Comparison of ENCODE assay signal across 22 mouse cellular contexts in the genomic region with DNA sequence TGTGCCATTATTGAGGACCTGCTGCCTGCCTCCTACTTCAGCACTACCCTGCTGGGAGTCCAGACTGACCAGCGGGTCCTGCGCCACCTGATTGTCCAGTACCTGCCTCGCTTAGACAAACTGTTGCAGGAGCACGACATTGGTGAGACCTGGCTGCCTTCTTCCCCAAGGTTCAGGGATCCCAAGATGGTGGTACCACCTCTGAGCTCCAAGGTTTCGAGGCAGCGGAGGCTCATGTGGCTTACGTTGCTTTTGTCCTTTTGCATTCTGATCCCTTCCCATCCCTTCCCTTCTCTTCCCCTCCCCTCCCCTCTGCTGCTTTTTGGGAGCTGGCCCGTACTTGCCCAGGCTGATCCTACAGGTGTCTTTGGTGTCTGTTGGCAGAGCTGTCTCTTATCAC. TPM values are rescaled to one million over a fixed set of nuclear protein-coding genes. Genes with fewer than 3 reads are reported as not detected.
DNase-seq lines count a peak whose midpoint lies in the region; ATAC-seq and TF ChIP-seq lines count a peak whose summit lies in the region.
"Had no signal": no experiment of that assay in that cellular context is flagged by ENCODE, and none has a peak within 500 bp of the region (broad histone marks: within the 10 kb centered on the region; RNA-seq: fewer than 3 reads in every experiment).

No protein-coding gene starts in this region.

- no peak overlapping the region for H3K4me3 ChIP-seq in heart, embryonic 10.5 days
- H3K4me3 ChIP-seq in layer of hippocampus, adult 2 months = no peak overlapping the region

- no peak overlapping the region for H3K27ac ChIP-seq in heart, embryonic 10.5 days
- peak overlapping the region; percentile 81; the same call in 1 of the 2 replicates for H3K27ac ChIP-seq in layer of hippocampus, adult 2 months

- no peak for ATAC-seq in CD4-positive, CD25-positive, alpha-beta regulatory T cell, adult 4 months
- ATAC-seq: activated CD4-positive, CD25-positive, alpha-beta regulatory T cell, adult 4 months; Patski had no signal

- H3K36me3 ChIP-seq in heart, embryonic 10.5 days = peaks cover 60% of the 10 kb centered on the region

- DNase-seq in CD4-positive, CD25-positive, alpha-beta regulatory T cell, adult 2 months (ENCODE audit: low read depth, low spot score) = peak; percentile 5
- peak; percentile 75 for DNase-seq in heart, adult 11 months
- no peak for DNase-seq in heart, adult 8-10 months (ENCODE audit: low spot score)
- peak; percentile 67 for DNase-seq in heart, embryonic 10.5 days (ENCODE audit: low spot score)
- DNase-seq in heart, adult 18-20 months = no peak
- no peak for DNase-seq in layer of hippocampus, adult 2 months (ENCODE audit: low spot score in 2 of 2)
- no peak for DNase-seq in layer of hippocampus, postnatal 36 days
- DNase-seq: adrenal gland, adult 2 months; adrenal gland, adult 8-10 months; adrenal gland, postnatal 10 days; adrenal gland, postnatal 14 days; adrenal gland, postnatal 25 days; adrenal gland, postnatal 36 days; B cell, adult 2 months; cerebellum, adult 11 months; cerebellum, adult 11-12 months; cerebellum, adult 18-20 months had no signal

- peaks cover 11% of the 10 kb centered on the region; the same call in 1 of the 2 replicates for H3K4me1 ChIP-seq in heart, embryonic 10.5 days

- no peak for TF ChIP-seq CTCF in layer of hippocampus, adult 2 months (conservative IDR thresholded peaks at IDR 0.05)

- no peaks in the 10 kb centered on the region for H3K9me3 ChIP-seq in heart, embryonic 10.5 days
- H3K9me3 ChIP-seq: G1E had no signal

- WGBS in heart, embryonic 10.5 days = 87% methylated on average over 8 of the region's 8 CpGs

- 0 out of 2 replicates have a peak, but pooled peaks cover 4% of the 10 kb centered on the region for H3K27me3 ChIP-seq in heart, embryonic 10.5 days (ENCODE audit: insufficient read depth, poor library complexity, severe bottlenecking)
- H3K27me3 ChIP-seq: CH12.LX, Patski had no signal

RNA-seq across cellular contexts. Expression of a gene that starts 30.3 kb away (rescaled TPM):
- polyA plus RNA-seq in CD4-positive, CD25-positive, alpha-beta regulatory T cell, adult 4 months (2017; shearing (Covaris generic)) = 1 to 10 TPM; 3.2 to 7.6 TPM
- 10 to 100 TPM; 11.0 to 14.6 (median 11.7) TPM for total RNA-seq in heart, adult 8-10 months (2022)
- polyA plus RNA-seq in heart, embryonic 10.5 days (2016; fragmentation: Nextera tagmentation; extraction: Ambion mirVana) = 23.7 and 26.4 TPM in 2 replicates
- total RNA-seq in heart, adult 18-20 months (2021) = 10 to 100 TPM; 13.2 to 13.3 TPM
- 10 to 100 TPM; 83.0 to 89.2 TPM for total RNA-seq in layer of hippocampus, adult 2 months (2021)
- 10 to 100 TPM; 72.0 to 84.3 TPM for total RNA-seq in layer of hippocampus, postnatal 36 days (2021)

RNA-seq across cellular contexts. Expression of a gene that starts 59.6 kb away (rescaled TPM):
- 100 to 1,000 TPM; 134 to 161 TPM for polyA plus RNA-seq in CD4-positive, CD25-positive, alpha-beta regulatory T cell, adult 4 months (2017; shearing (Covaris generic))
- total RNA-seq in heart, adult 8-10 months (2022) = 10 to 100 TPM; 73.6 to 84.8 (median 76.1) TPM
- 220 and 222 TPM in 2 replicates for polyA plus RNA-seq in heart, embryonic 10.5 days (2016; fragmentation: Nextera tagmentation; extraction: Ambion mirVana)
- total RNA-seq in heart, adult 18-20 months (2021) = 10 to 100 TPM; 82.9 to 91.7 TPM
- total RNA-seq in layer of hippocampus, adult 2 months (2021) = 10 to 100 TPM; 24.2 to 28.0 TPM
- total RNA-seq in layer of hippocampus, postnatal 36 days (2021) = 10 to 100 TPM; 24.9 to 31.5 TPM

Comparison
In these comparisons a context has a peak if more than half of its experiments do, and no peak if none do; other contexts are left out.
1. DNase-seq: peak in CD4-positive, CD25-positive, alpha-beta regulatory T cell, adult 2 months (single experiment), heart, adult 11 months (single experiment) and heart, embryonic 10.5 days (single experiment); none in heart, adult 8-10 months (single experiment), heart, adult 18-20 months (0 of 2), layer of hippocampus, adult 2 months (0 of 2) and layer of hippocampus, postnatal 36 days (0 of 2).
2. RNA of a gene that starts 30.3 kb away (total RNA-seq): 83.0 to 89.2 TPM in layer of hippocampus, adult 2 months and 72.0 to 84.3 TPM in layer of hippocampus, postnatal 36 days; 13.2 to 13.3 TPM in heart, adult 18-20 months and 11.0 to 14.6 TPM in heart, adult 8-10 months; every median in the first group is over 4 times any median in the second.